Mouse (Mus musculus) lung, embryonic 15.5 days (tissue): ENCODE measurements at regions not wholly inside any gene's neighbourhood (a gene's known extent, or its start where the extent isn't known, plus 50 kb on each side); places are given as distances from the start of the nearest gene placed in this dataset.

ENCODE experiments used
- ATAC-seq: fragments of 200-750 bp; cut with Nextera tagmentation; 2 replicates; pipeline ENCODE4 v1.8.0; 2017; ENCODE audit warnings: moderate number of reproducible peaks, borderline replicate concordance; ENCODE audit not compliant: low FRiP score, low TSS enrichment; ENCODE audit errors: extremely low read depth
- H3K27ac ChIP-seq: fragments of 300-500 bp; sonication (generic); 2 replicates; pipeline ENCODE4 v1.5.1; 2015; ENCODE audit warnings: moderate library complexity, mild to moderate bottlenecking, inconsistent platforms
- H3K27me3 ChIP-seq: fragments of 300-500 bp; sonication (generic); 2 replicates; pipeline ENCODE4 v1.6.1; 2015; ENCODE audit warnings: inconsistent platforms
- H3K36me3 ChIP-seq: fragments of 300-500 bp; sonication (generic); 2 replicates; pipeline ENCODE4 v1.6.1; 2015; ENCODE audit warnings: inconsistent platforms
- H3K4me1 ChIP-seq: fragments of 300-500 bp; sonication (generic); 2 replicates; pipeline ENCODE4 v1.6.1; 2015; ENCODE audit warnings: inconsistent platforms
- H3K4me2 ChIP-seq: fragments of 300-500 bp; sonication (generic); 2 replicates; pipeline ENCODE4 v1.6.1; 2015; ENCODE audit warnings: inconsistent platforms, mild to moderate bottlenecking, moderate library complexity
- H3K4me3 ChIP-seq: fragments of 300-500 bp; sonication (generic); 2 replicates; pipeline ENCODE4 v1.5.1; 2015; ENCODE audit warnings: mild to moderate bottlenecking, inconsistent platforms
- H3K9ac ChIP-seq: fragments of 300-500 bp; sonication (generic); 2 replicates; pipeline ENCODE4 v1.6.1; 2015; ENCODE audit warnings: inconsistent platforms
- H3K9me3 ChIP-seq: fragments of 300-500 bp; sonication (generic); 2 replicates; pipeline ENCODE4 v1.6.1; 2016; ENCODE audit warnings: inconsistent platforms
- WGBS: fragments of 180-500 bp; shearing (Covaris S2); methylation state at CpG from one replicate; pipeline ENCODE4 v1.1.7; 2015; 5-methylcytosine and 5-hydroxymethylcytosine counted together

GRCm38 (mm10) chr1:51553738-51554137 is 75.5 kb upstream of the Nabp1 start:
- no peak overlapping the region for H3K4me3 ChIP-seq
- ATAC-seq = no peak

DNA sequence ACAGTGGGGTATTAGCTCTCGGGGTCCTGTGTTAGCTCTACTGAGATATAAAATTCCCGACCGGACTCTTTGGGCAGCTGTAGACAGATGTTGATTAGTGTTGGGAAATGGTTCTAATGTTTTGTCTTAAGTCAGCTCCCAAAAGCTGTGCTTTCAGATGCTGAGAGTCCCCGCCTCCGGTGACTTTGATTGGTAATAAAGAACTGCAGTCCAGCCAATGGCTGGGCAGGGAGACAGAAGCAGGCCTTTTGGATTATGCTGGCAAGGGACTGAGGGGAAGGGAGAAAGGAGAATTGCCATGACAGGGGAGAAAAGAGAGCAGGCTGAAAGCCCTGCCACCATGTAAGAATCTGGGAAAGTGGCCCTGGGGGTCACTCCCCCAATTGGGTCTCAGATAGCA is 73.4 kb upstream of the Nabp1 start:
- H3K4me1 ChIP-seq = no peaks in the 10 kb centered on the region
- no peaks in the 10 kb centered on the region for H3K9me3 ChIP-seq
- no peaks in the 10 kb centered on the region for H3K36me3 ChIP-seq
- H3K27me3 ChIP-seq = no peaks in the 10 kb centered on the region
- 0 out of 2 replicates have a peak, but pooled peaks have one; percentile 35 for ATAC-seq
- H3K4me3 ChIP-seq = no peak overlapping the region
- H3K9ac ChIP-seq = no peak overlapping the region
- 57% methylated on average over 5 of the region's 5 CpGs for WGBS
- H3K4me2 ChIP-seq = no peak overlapping the region
- H3K27ac ChIP-seq = no peak overlapping the region

More at GRCm38 (mm10) chr1:51553738-51554137, 75.5 kb upstream of the Nabp1 start:
- Histone ChIP-seq H3K4me1 (no peaks in the 10 kb centered on the region), H3K9me3 (no peaks in the 10 kb centered on the region), H3K4me2 (no peak overlapping the region), H3K27me3 (no peaks in the 10 kb centered on the region), H3K9ac (no peak overlapping the region), H3K36me3 (no peaks in the 10 kb centered on the region), H3K27ac (no peak overlapping the region)
- 56% methylated on average over 6 of the region's 6 CpGs for WGBS

- Histone ChIP-seq H3K9me3 (no peaks in the 10 kb centered on the region), H3K4me1 (peaks cover 8% of the 10 kb centered on the region; the same call in 1 of the 2 replicates), H3K27ac (no peak overlapping the region), H3K27me3 (no peaks in the 10 kb centered on the region), H3K36me3 (no peaks in the 10 kb centered on the region), H3K4me2 (no peak overlapping the region), H3K4me3 (no peak overlapping the region), H3K9ac (no peak overlapping the region)
- no peak for ATAC-seq
- WGBS = 89% methylated on average over 5 of the region's 5 CpGs
Measured at GRCm38 (mm10) chr1:51542801-51543200, 64.6 kb upstream of the Nabp1 start.

DNA sequence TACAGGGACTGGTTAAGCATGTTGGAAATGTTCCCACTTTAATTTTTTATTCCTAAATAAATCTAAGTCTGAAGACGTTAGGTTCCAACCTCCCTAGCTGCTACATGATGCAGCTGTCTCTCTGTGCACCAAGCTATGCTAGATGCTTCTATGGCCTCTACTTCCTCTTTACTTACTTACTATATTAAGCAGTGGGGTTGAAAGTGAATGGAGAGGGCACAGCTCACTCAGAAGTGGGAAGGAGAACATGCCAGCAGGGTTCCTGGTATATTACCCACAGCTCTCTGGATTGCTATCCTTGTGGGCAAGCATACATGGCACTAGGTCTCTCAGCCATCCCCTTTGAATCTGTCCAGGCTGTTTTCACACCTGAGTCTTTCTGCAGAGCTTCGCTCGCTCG is 61.4 kb upstream of the Nabp1 start:
- Histone ChIP-seq H3K4me1 (peaks cover 8% of the 10 kb centered on the region; the same call in 1 of the 2 replicates), H3K9ac (no peak overlapping the region), H3K36me3 (no peaks in the 10 kb centered on the region), H3K27ac (no peak overlapping the region), H3K27me3 (no peaks in the 10 kb centered on the region), H3K4me3 (no peak overlapping the region), H3K9me3 (no peaks in the 10 kb centered on the region), H3K4me2 (no peak overlapping the region)
- no peak for ATAC-seq
- 46% methylated on average over 4 of the region's 4 CpGs for WGBS

DNA sequence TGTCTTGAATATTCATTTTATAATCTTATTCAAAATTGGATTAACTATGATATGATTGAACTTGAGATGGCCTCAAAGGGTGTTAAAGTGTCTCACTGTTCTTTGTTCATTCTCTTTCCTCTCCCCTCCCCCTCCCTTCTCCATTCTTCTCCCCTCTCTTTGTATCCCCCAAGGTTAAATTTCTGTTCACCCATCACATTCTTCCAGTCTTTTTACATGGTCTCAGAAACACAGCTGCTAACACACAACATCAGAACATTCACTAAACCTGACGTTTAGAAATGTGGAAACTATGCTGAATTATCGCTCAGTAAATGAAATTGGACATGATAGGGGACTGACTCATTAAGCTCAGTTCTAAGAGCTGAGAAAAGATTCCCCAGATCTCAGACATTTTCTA is 60.6 kb upstream of the Nabp1 start:
- H3K4me2 ChIP-seq = no peak overlapping the region
- H3K27me3 ChIP-seq = no peaks in the 10 kb centered on the region
- H3K27ac ChIP-seq = no peak overlapping the region
- H3K9me3 ChIP-seq = no peaks in the 10 kb centered on the region
- peaks cover 8% of the 10 kb centered on the region; the same call in 1 of the 2 replicates for H3K4me1 ChIP-seq
- H3K4me3 ChIP-seq = no peak overlapping the region
- H3K9ac ChIP-seq = no peak overlapping the region
- 50% methylated on average over 2 of the region's 2 CpGs for WGBS
- H3K36me3 ChIP-seq = no peaks in the 10 kb centered on the region
- ATAC-seq = no peak

- Histone ChIP-seq H3K36me3 (no peaks in the 10 kb centered on the region), H3K27ac (no peak overlapping the region), H3K27me3 (no peaks in the 10 kb centered on the region), H3K4me2 (no peak overlapping the region), H3K4me3 (no peak overlapping the region), H3K4me1 (peaks cover 8% of the 10 kb centered on the region; the same call in 1 of the 2 replicates), H3K9ac (no peak overlapping the region), H3K9me3 (no peaks in the 10 kb centered on the region)
- WGBS = 84% methylated on average over 7 of the region's 7 CpGs
- no peak for ATAC-seq
Measured at GRCm38 (mm10) chr1:51537765-51538360, 59.6 kb upstream of the Nabp1 start.

GRCm38 (mm10) chr1:51536076-51536475 is 57.9 kb upstream of the Nabp1 start:
- Histone ChIP-seq H3K36me3 (no peaks in the 10 kb centered on the region), H3K9ac (no peak overlapping the region), H3K9me3 (no peaks in the 10 kb centered on the region), H3K27me3 (no peaks in the 10 kb centered on the region), H3K4me1 (peaks cover 11% of the 10 kb centered on the region; the same call in 1 of the 2 replicates), H3K4me3 (no peak overlapping the region), H3K4me2 (no peak overlapping the region), H3K27ac (no peak overlapping the region)
- 83% methylated on average over 1 of the region's 1 CpGs for WGBS
- ATAC-seq = no peak

- ATAC-seq = no peak
- Histone ChIP-seq H3K4me3 (no peak overlapping the region), H3K4me1 (peaks cover 16% of the 10 kb centered on the region; the same call in 1 of the 2 replicates), H3K9ac (no peak overlapping the region), H3K27ac (no peak overlapping the region), H3K36me3 (no peaks in the 10 kb centered on the region), H3K27me3 (no peaks in the 10 kb centered on the region), H3K4me2 (no peak overlapping the region), H3K9me3 (no peaks in the 10 kb centered on the region)
- WGBS = 91% methylated on average over 2 of the region's 2 CpGs
Measured at GRCm38 (mm10) chr1:51535414-51535813, 57.2 kb upstream of the Nabp1 start.

DNA sequence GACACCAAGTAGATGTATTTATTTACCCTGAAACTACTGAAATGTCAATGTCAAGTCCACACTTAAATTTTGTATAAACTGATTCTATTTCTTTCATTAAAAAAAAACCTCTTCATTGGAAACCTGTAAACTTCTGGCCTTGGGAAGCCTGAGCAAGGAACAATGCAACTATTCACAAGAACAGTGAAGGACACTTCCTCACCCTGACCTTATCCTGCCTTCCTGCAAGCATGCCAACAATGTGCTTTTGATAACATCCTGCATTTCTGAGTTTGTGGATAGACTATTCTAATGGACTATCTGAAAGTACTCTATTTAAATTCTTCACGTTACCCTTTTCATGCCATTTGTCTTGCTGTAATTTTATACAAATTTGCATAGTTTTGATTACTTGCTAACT is 53.1 kb upstream of the Nabp1 start:
- Histone ChIP-seq H3K36me3 (no peaks in the 10 kb centered on the region), H3K4me3 (no peak overlapping the region), H3K9ac (no peak overlapping the region), H3K9me3 (no peaks in the 10 kb centered on the region), H3K4me2 (no peak overlapping the region), H3K27me3 (no peaks in the 10 kb centered on the region), H3K4me1 (peaks cover 17% of the 10 kb centered on the region; the same call in 1 of the 2 replicates), H3K27ac (peak overlapping the region; percentile 31; the same call in 1 of the 2 replicates)
- ATAC-seq = no peak
- 44% methylated on average over 1 of the region's 1 CpGs for WGBS

- peak; percentile 72 for ATAC-seq
- Histone ChIP-seq H3K4me2 (no peak overlapping the region), H3K4me1 (peaks cover 17% of the 10 kb centered on the region; the same call in 1 of the 2 replicates), H3K27ac (peak overlapping the region; percentile 79), H3K36me3 (no peaks in the 10 kb centered on the region), H3K9me3 (no peaks in the 10 kb centered on the region), H3K4me3 (no peak overlapping the region), H3K27me3 (no peaks in the 10 kb centered on the region), H3K9ac (no peak overlapping the region)
- 53% methylated on average over 9 of the region's 9 CpGs for WGBS
Measured at GRCm38 (mm10) chr1:51530191-51530926, 52.1 kb upstream of the Nabp1 start.

DNA sequence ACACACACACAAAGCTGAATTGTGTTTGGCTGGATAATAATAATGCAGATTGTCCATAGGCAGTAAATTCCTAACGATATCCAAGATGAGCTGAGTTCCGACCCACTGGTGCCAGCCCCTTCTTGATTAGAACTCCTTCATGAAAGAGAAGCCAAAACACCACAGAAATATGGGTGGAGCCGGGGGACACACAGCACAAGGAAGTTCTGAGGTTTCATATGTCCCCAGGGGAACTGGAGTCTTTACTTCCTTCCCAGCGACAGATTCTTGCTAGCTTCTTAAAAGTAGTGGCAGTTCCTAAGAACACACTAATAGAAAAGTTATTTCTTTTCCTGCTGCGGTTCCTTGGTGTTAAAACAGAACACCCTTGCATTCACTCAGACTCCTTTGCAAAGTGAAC is 51.4 kb upstream of the Nabp1 start:
- WGBS = 66% methylated on average over 5 of the region's 5 CpGs
- Histone ChIP-seq H3K27ac (peak overlapping the region; percentile 79), H3K36me3 (no peaks in the 10 kb centered on the region), H3K9ac (no peak overlapping the region), H3K27me3 (no peaks in the 10 kb centered on the region), H3K4me1 (peaks cover 17% of the 10 kb centered on the region; the same call in 1 of the 2 replicates), H3K9me3 (no peaks in the 10 kb centered on the region), H3K4me3 (no peak overlapping the region), H3K4me2 (no peak overlapping the region)
- no peak for ATAC-seq

- H3K4me2 ChIP-seq = no peak overlapping the region
- no peak overlapping the region for H3K4me3 ChIP-seq
- H3K9ac ChIP-seq = no peak overlapping the region
- no peaks in the 10 kb centered on the region for H3K27me3 ChIP-seq
- no peaks in the 10 kb centered on the region for H3K9me3 ChIP-seq
- peaks cover 17% of the 10 kb centered on the region; the same call in 1 of the 2 replicates for H3K4me1 ChIP-seq
- no peaks in the 10 kb centered on the region for H3K36me3 ChIP-seq
- 85% methylated on average over 1 of the region's 1 CpGs for WGBS
- H3K27ac ChIP-seq = no peak overlapping the region
- no peak for ATAC-seq
Measured at GRCm38 (mm10) chr1:51528671-51529070, 50.4 kb upstream of the Nabp1 start.
